Mouse (Mus musculus) liver, adult (tissue): Measurements from ENCODE around the gene Hdc.

Experiments
- GATA4 ChIP-seq: IDR thresholded peaks from 2 replicates; pipeline ENCODE4 v1.6.1; 2014; ENCODE audit warnings: mild to moderate bottlenecking, low read length; ENCODE audit not compliant: insufficient replicate concordance

Gene Hdc

GRCm38 (mm10) chr2:126545297-126545696, 73.8 kb downstream of the Hdc start:
- no peak for TF ChIP-seq GATA4
